Mouse (Mus musculus): ENCODE results near the gene Zfp65.
"Not testable (repeated sequence)": the region's sequence is repeated elsewhere in the genome, so short reads cannot be mapped to it uniquely, and the experiment has no call there.

Gene Zfp65

DNA sequence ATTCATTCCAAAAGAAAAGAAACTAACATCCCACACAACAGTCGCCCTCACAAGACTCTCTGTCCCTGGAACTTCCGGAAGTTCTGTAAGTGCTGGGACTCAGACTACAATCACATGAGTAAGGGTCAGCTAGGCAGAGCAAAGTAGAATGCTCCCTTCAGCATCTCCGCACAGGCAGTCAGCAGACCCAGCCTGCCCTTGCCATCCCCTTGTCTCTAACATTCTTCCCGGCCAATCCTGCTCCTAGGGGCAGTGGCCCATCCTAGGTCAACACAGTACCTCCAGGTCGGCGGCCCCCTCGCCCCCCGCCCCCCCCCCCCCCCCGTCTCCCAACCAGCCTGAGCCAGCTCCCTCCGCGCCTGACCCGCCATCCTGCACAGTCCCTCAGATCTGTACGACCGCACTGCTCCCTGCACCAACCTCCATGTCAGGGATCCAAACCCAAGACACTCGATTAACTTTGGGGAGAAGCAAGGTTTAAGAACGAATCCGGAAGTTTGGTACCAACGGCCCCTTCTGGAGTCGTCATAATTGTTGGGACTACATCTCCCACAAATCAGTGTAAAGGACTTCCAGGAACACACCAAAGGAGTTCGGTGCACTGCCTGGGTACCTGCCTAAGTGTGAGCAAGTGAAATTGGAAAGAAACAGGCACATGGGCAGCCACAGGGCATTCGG is at the start of gene Zfp65:
Zfp65 (minus strand) TSS at position 533 of the 678 bp plus-strand sequence.
- peak; percentile 28 for DNase-seq (ENCODE audit: low read depth, low spot score)

DNA sequence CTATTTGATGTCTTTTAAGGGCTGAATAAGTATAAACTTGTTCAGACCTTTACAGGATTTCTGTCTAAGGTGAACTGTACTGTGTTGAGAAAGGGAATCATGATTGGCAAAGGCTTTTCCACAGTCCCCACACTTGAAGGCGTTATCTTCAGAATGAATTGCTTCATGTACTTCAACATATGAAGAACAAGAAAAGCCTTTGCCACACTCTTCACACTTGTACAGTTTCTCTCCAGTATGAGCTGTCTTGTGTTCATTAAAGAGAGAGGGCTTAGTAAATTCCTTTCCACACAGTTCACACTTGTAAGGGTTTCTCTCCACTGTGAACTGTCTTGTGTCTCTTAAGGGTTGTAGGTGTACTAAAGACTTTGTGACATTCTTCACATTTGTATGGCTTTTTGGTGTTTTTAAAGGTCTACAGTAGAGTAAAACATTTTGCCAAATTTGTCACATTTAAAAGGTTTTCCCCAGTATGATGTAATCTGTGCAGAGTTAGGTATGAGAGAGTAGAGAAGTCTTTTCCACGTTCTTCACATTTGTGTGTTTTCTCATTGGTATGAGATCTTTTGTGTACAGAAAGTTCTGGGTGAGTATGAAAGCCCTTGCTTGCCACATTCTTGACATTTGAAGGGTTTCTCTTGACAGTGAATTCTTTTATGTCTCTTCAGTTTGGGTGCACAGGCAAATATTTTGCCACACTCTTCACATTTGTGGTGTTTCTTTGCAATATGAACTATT is 34.2 kb upstream of the Zfp65 start:
- no peak for DNase-seq (ENCODE audit: low read depth, low spot score)

DNA sequence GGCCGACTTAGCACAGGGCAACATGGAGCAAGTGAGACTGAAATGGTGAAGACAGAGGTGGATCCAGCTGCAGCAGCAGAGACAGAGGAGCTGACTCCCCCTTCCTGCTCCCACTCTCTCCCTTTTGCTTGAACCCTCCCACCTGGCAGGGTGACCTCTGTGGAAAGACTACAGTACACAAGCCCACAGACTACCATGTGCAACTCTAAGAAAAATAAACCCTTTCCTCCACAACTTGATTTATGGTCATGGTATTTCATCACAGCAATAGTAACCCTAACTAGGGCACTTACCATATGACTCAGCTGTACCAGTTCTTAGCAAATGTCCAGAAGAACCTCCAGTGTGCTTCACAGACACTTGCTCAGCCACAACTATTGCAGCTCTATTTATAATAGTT is 31.0 kb upstream of the Zfp65 start:
- peak; percentile 1 for DNase-seq (ENCODE audit: low read depth, low spot score)

DNA sequence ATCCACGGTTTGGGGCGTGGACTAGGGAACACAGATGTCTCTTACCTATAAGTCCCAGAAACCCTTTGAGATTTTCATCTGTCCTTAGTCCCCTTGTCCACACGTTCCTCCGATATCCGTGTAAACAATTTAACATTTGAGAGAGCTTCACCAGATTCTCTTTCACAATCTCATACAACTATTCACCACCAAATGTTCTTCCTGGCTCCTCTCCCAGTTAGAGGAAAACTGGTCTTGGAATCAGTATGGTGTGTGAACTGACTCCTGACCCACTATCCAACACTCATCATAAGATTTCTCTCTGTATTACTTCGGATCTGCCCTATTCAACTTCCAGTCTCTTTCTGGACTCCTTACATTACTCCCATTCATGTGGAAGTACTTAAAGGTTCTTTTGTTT is 26.8 kb upstream of the Zfp65 start:
- no peak for DNase-seq (ENCODE audit: low read depth, low spot score)

DNA sequence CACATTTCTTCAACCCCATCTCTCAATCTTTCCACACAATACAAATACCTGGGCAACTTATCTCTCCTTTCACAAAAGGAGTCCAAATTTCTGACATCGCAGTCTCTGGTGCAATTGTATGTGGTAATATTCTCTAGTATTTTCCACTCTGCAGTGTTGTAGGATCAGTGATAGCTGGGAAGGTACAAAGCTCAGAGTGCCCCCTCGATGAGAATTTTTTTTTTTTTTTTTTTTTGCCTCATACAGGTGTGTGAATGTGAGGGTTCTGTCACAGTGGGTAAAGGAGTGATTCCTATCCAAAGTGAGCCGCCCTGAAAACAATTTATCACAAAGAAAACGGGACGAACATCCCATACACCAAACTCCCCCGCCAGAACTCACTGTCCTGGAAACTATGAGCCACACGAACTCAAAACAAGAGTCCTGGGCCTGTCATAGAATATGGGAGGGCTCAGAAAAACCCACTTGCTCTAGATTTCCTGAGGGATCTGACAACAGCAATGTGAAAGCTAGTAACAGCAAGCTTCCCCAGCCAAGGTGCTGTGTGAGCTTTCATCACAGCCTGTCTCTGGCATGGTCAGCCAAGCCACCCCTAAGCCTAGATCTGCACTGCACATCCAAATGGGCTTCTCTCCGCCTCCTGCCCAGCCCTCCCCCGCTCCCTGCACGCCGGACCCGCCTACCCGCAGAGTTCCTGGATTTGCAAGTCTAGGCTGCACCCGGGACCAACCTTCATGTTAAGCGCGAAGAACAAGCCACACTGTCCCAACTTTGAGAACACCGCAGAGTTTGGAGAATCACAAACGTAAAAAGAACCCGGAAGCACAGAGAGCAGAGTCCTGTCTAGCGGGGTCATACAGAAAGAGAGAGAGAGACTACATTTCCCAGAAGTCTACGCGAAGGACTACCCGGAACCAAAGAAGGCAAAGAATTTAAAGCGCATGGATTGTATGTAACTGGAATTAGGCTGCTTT is 25.6 kb upstream of the Zfp65 start, which contains the start of gene Zfp85:
Zfp85 (minus strand) TSS at position 896 of the 974 bp plus-strand sequence.
- DNase-seq (ENCODE audit: low read depth, low spot score), result peak; percentile 55

DNA sequence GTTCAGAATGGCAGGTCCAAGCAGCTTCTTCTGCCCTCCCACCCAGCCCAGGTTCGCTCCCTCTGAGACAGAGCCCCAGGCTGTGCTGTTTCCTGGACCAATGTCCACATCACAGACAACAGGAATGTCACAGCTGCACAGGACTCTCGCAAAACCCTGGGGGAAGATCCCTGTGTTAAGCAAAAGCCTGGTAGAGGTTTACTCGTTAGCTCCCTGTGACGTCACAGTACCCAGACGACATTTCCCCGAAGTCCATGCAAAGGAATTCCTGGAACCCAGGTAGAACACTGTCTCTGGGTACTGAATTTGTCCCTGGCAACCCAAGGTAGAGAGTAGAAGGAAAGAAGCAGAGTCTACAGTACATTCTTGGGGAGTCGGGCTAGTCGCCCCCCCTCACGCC is 14.9 kb upstream of the Zfp65 start:
- DNase-seq (ENCODE audit: low read depth, low spot score), result no peak

DNA sequence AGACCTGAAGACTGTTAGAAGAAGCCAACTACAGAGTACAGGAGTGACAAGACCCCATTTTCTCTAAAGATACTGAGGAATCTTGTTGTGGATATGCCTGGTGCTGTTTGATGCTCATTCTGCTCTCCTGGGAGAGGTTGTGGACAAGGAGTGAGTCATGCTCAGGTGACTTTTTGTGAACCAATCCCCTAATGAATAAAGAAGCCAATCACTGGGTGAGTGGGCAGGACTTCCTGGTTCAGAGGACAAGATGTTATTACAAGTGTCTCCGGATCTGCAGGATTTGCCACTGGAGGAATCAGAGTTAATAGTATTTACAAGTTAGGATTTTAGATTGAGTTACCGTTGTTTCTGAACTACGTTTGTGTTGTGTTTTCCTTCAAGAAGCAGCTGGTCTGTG is 14.0 kb upstream of the Zfp65 start:
- DNase-seq (ENCODE audit: low read depth, low spot score), result no peak

DNA sequence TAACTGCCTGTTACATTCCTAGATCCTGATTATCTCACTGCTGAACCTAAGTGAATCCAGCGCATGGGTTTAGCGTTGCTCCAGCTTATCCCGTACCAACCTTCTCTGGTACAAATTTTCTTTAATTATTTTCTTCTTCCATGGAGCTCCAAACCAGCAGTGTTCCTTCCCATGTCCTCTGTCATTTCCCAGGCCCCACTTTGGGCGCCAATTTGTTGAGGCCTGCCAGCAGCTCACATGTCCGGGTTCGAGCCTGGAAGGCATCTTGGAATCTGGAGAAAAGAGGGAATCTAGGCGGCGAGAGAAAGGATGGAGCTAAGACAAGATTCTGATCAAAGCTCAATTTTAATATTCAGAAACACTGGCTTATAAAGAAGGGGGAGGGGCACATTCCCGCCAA is 5.4 kb upstream of the Zfp65 start:
- DNase-seq (ENCODE audit: low read depth, low spot score), result not testable (repeated sequence)

DNA sequence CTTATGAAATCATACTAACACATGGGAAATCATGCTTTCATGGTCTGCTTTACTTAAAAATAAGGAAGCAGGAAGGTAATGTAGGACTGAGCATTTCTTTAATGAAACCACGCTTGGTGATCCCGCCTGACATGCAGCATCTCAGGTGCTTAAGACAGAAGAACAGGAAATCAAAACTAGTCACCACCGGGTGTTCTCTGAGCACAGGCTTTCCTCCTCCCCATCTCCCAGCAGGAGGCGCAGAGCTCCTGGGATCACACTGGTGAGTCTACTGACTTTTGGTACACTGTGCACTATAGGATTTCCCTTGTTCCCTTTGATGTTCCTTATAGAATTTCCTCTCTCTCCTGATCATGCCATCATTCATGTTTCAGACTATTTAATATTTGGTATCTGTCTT is 468 bp upstream of the Zfp65 start:
- peak; percentile 11 for DNase-seq (ENCODE audit: low read depth, low spot score)

DNA sequence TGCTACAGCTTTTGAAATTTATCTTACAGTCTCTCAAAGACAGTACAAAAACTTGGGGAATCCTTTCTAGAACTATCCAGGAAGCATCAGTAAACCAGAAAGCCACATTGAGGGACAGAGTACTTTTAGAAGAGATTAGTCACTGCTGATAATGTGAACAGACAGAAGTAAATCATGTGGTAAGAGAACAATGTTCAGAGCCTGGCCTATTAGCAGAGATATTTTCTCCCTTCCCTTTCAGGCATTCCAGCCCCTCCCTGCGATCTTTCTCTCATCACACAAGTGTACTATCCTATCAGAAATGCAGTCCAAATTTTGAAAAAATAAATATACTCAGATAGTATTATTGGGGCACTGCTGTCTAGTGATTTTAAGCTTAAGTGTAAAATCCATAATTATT is 867 bp downstream of the Zfp65 start:
- DNase-seq (ENCODE audit: low read depth, low spot score), result no peak

DNA sequence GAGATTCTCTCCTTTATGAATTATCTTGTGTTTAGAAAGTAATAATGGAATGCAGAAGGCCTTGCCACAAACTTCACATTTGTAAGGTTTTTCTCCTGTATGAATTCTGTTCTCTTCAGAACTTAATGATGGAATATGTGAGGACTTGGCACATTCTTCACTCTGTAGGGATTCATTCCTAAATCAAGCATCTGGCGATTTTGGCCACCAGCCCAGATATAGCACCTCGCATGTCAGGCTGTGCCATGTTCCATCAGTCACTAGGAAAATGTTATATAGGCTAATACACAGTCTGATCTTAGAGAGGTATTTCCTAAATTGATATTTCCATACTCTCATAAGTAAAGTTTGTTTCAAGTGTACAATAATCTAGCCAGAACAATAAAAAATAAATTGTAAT is 3.6 kb downstream of the Zfp65 start:
- DNase-seq (ENCODE audit: low read depth, low spot score), result not testable (repeated sequence)

DNA sequence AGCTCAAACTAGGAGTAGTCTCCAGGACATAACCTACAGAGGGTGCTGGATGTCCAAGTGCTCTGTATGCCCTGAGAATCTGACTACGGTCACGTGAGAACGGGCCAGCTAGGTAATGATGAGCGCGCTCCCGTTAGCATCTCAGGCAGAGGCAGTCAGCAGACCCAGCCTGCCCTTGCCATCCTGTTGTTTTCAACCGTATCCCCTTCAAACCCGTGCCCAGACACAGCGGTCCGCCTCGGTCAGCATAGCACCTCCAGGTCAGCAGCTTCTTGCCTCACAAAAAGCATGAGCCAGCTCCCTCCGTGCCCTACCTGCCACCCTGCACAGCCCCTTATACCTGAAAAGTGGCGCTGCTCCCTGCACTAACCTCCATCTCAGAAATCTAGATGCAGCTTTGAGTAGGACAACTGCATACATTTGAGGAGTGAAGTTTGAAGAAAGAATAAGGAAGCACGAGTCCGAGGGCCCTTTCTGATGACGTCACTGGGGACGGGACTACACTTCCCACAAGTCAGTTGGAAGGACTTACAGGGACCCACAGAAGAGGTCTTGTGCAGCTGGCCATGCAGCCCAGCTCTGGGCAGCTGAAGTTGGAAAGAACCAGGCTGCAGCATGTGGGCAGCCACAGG is 5.0 kb downstream of the Zfp65 start:
- DNase-seq (ENCODE audit: low read depth, low spot score), result peak; percentile 90

DNA sequence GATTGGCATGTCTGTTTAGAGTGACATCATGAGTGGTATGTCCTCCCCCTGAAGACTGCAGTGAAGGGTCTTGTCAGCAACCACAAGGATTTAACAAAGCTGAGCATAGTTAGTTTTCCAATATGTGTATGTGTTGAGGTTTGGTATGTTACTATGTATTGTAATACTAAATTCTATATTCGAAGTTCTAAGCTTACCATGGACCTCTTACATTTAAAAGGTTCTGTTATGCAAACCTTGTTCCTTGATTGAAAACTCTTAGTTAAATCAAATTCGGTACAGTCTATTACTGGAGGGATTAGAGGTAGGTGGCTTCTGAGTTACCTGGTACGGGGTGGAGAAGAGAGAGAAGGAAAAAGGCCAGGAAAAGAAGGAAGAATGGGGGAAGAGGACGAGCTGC is 42.0 kb downstream of the Zfp65 start, which contains the start of gene Zfp738:
Zfp738 (minus strand) TSS at position 101 of the 400 bp plus-strand sequence.
- no peak for DNase-seq (ENCODE audit: low read depth, low spot score)

DNA sequence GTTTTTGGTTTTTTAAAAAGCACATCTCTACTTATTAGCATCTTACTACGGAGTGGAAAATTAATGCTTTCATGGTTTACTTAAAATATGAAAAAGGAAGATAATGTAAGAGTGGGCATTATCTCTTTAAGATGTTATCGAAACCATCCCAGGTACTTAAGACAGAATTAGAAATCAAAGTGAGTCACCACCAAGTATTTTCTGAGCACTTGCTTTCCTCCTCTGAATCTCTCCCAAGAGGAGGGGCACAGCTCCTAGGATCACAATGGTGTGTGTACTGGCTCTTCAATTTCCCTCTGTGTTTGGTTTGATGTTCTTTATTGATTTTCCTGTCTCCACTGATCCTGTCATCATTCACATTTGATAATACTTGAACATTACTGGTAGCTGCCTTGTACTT is 45.1 kb downstream of the Zfp65 start:
- not testable (repeated sequence) for DNase-seq (ENCODE audit: low read depth, low spot score)

DNA sequence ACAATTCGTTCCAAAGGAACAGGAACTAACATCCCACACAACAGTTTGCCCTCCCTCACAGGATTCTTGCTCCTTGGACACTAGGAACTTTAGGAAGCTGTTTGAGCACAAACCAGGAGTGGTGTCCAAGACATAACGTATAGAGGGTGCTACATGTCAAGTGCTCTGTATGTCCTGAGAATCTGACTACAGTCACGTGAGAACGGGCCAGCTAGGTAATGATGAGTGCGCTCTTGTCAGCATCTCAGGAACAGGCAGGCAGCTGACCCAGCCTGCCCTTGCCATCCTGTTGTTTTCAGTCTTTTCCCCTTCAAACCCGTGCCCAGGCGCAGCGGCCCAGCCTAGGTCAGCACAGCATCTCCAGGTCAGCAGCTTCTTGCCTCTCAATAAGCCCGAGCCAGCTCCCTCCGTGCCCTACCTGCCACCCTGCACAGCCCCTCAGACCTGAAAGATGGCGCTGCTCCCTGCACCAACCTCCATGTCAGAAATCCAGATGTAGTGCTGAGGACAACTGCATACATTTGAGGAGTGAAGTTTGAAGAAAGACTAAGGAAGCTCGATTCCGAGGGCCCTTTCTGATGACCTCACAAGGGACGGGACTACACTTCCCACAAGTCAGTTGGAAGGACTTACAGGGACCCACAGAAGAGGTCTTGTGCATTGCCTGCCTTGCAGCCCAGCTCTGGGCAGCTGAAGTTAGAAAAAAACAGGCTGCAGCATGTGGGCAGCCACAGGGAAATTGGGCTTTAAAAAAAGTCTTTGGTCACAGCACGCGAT is 45.8 kb downstream of the Zfp65 start:
- DNase-seq (ENCODE audit: low read depth, low spot score), result peak; percentile 89

DNA sequence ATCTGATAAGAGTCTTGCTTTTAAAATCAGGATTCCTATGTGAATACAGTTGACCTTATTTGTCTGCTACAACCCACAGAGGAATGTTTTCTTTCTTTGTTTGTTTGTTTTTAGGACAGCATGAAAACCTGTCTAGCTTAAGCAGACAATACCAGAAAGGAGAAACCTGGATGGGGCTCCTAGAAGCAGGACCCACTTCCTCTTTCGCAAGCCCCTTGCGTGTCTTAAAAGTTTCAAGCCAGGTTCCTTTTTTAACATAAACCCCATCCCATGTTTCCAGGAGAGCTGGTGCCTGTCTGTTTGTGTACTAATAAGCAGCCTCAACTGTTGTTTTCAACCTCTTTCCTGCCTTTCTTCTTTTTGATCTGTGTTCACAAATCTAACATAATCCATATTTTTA is 54.1 kb downstream of the Zfp65 start:
- no peak for DNase-seq (ENCODE audit: low read depth, low spot score)

Data from mesoderm, embryonic 11.5 days (tissue).